Mouse (Mus musculus): Measurements from ENCODE around the gene Aplf. TPM values are rescaled to one million over a fixed set of nuclear protein-coding genes. Genes with fewer than 3 reads are reported as not detected.

Gene Aplf
- total RNA-seq (2023) = 1 to 10 TPM; 4.4 to 5.5 TPM

GRCm38 (mm10) chr6:87671771-87672517 is at the start of gene Aplf:
Gene Aplf, minus strand, starts transcription at chr6:87672193.

GRCm38 (mm10) chr6:87590394-87591281 is 81.4 kb downstream of the Aplf start, which contains the start of gene Prokr1:
Gene Prokr1, minus strand, starts transcription at chr6:87590743.

Other genes with a start within 250 kb of the Aplf start
- not detected for gene Bmp10, start 243.2 kb downstream of the Aplf start, total RNA-seq (2023)
- 10 to 100 TPM; 86.4 to 86.5 TPM for gene Arhgap25, start 138.9 kb downstream of the Aplf start, total RNA-seq (2023)
- not detected for gene Prokr1, start 81.5 kb downstream of the Aplf start, total RNA-seq (2023)
- not detected for gene Efcc1, start 58.7 kb upstream of the Aplf start, total RNA-seq (2023)
- gene Gp9, start 105.9 kb upstream of the Aplf start, total RNA-seq (2023) = not detected
- gene Rab43, start 140.0 kb upstream of the Aplf start, total RNA-seq (2023) = 10 to 100 TPM; 39.3 to 40.9 TPM
- gene Gm45140, start 163.6 kb upstream of the Aplf start, total RNA-seq (2023) = 1 to 10 TPM; 4.9 to 8.7 TPM
- 100 to 1,000 TPM in 1 of 2 experiments, 10 to 100 TPM in 1; 99.2 to 114 TPM for gene Isy1, start 166.6 kb upstream of the Aplf start, total RNA-seq (2023)
- gene Cnbp, start 178.9 kb upstream of the Aplf start, total RNA-seq (2023) = 100 to 1,000 TPM; 530 to 534 TPM
- gene Copg1, start 215.6 kb upstream of the Aplf start, total RNA-seq (2023) = 100 to 1,000 TPM; 174 to 183 TPM
- gene Hmces, start 241.7 kb upstream of the Aplf start, total RNA-seq (2023) = 10 to 100 TPM; 33.2 to 38.7 TPM